Mouse (Mus musculus): Measurements from ENCODE around the gene Efcab2. TPM values are rescaled to one million over a fixed set of nuclear protein-coding genes. Genes with fewer than 3 reads are reported as not detected.

The Efcab2 gene
- polyA plus RNA-seq, 1 experiment, result 0.04 TPM

GRCm38 (mm10) chr1:178491733-178492132, 85.8 kb downstream of the Efcab2 start:
- H3K4me3 ChIP-seq (ENCODE audit: low read depth, low read length), result no peak overlapping the region
- H3K36me3 ChIP-seq (ENCODE audit: control insufficient read depth, insufficient read depth, low read length), result no peaks in the 10 kb centered on the region
- H3K4me1 ChIP-seq (ENCODE audit: control insufficient read depth, insufficient read depth, insufficient read length, low read length), result no peaks in the 10 kb centered on the region; the same call in 1 of the 2 replicates
- no peak overlapping the region for H3K27ac ChIP-seq (ENCODE audit: insufficient read depth, low read depth, low read length)
- 77% methylated on average over 5 of the region's 5 CpGs for WGBS
- no peak for TF ChIP-seq CTCF (IDR thresholded peaks at IDR 0.05; ENCODE audit: extremely low read depth, insufficient read length, insufficient replicate concordance, low read depth, low read length)
- TF ChIP-seq POLR2A (IDR thresholded peaks at IDR 0.05; ENCODE audit: low read depth, low read length), result no peak
- H3K27me3 ChIP-seq (ENCODE audit: control insufficient read depth, insufficient read depth, low read length), result no peaks in the 10 kb centered on the region

DNA sequence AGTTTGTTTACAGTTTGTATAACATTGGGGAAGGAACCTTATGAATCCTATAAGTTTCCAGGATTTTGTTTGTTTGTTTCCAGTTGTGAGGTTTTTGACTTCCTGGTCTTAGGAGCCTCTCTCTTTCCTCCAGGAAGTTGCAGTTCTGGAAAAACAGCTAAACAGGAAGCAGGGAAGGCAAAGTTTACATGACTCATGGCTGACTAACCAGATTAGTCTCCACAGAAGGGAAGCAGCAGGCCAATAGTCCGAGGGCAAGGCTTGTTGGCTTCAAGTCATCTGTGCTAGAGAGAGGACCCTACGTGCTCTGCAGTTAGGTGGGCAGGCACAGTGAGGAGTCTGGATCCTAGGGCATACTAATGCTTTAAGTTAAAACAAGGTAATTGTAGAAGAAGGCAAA, 86.6 kb downstream of the Efcab2 start:
- no peaks in the 10 kb centered on the region for H3K27me3 ChIP-seq (ENCODE audit: control insufficient read depth, insufficient read depth, low read length)
- H3K36me3 ChIP-seq (ENCODE audit: control insufficient read depth, insufficient read depth, low read length), result no peaks in the 10 kb centered on the region
- WGBS, result 30% methylated on average over 2 of the region's 2 CpGs
- no peak overlapping the region for H3K27ac ChIP-seq (ENCODE audit: insufficient read depth, low read depth, low read length)
- no peak overlapping the region for H3K4me3 ChIP-seq (ENCODE audit: low read depth, low read length)
- H3K4me1 ChIP-seq (ENCODE audit: control insufficient read depth, insufficient read depth, insufficient read length, low read length), result no peaks in the 10 kb centered on the region; the same call in 1 of the 2 replicates
- TF ChIP-seq CTCF (IDR thresholded peaks at IDR 0.05; ENCODE audit: extremely low read depth, insufficient read length, insufficient replicate concordance, low read depth, low read length), result no peak
- no peak for TF ChIP-seq POLR2A (IDR thresholded peaks at IDR 0.05; ENCODE audit: low read depth, low read length)

DNA sequence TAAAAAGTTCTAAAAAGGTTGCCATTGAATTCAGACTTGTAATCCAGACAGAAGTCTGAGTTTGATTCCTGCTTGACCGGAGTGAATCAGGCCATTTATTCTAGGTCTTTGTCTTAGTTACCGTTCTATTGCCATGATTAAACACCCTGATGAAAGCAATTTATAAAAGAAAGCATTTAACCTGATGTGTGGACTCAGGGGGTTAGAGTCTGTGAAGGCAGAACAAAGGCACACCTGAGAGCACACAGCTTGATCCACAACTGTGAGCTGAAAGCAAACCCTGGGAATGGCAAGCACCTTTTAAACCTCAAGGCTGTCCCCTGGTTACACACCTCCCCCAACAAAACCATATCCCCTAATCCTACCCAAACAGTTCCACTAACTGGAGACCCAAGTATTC, 90.3 kb downstream of the Efcab2 start:
- Histone ChIP-seq H3K27ac (ENCODE audit: insufficient read depth, low read depth, low read length) (no peak overlapping the region), H3K4me1 (ENCODE audit: control insufficient read depth, insufficient read depth, insufficient read length, low read length) (no peaks in the 10 kb centered on the region; the same call in 1 of the 2 replicates), H3K36me3 (ENCODE audit: control insufficient read depth, insufficient read depth, low read length) (no peaks in the 10 kb centered on the region), H3K4me3 (ENCODE audit: low read depth, low read length) (no peak overlapping the region), H3K27me3 (ENCODE audit: control insufficient read depth, insufficient read depth, low read length) (no peaks in the 10 kb centered on the region)
- TF ChIP-seq POLR2A (IDR thresholded peaks at IDR 0.05; ENCODE audit: low read depth, low read length), result no peak
- no peak for TF ChIP-seq CTCF (IDR thresholded peaks at IDR 0.05; ENCODE audit: extremely low read depth, insufficient read length, insufficient replicate concordance, low read depth, low read length)
- WGBS, result 83% methylated on average over 2 of the region's 2 CpGs

- no peaks in the 10 kb centered on the region for H3K36me3 ChIP-seq (ENCODE audit: control insufficient read depth, insufficient read depth, low read length)
- TF ChIP-seq CTCF (IDR thresholded peaks at IDR 0.05; ENCODE audit: extremely low read depth, insufficient read length, insufficient replicate concordance, low read depth, low read length) (peak; percentile 54; the same call in 1 of the 2 replicates), POLR2A (IDR thresholded peaks at IDR 0.05; ENCODE audit: low read depth, low read length) (no peak)
- 26% methylated on average over 1 of the region's 1 CpGs for WGBS
- no peak overlapping the region for H3K4me3 ChIP-seq (ENCODE audit: low read depth, low read length)
- no peaks in the 10 kb centered on the region; the same call in 1 of the 2 replicates for H3K4me1 ChIP-seq (ENCODE audit: control insufficient read depth, insufficient read depth, insufficient read length, low read length)
- no peak overlapping the region for H3K27ac ChIP-seq (ENCODE audit: insufficient read depth, low read depth, low read length)
- H3K27me3 ChIP-seq (ENCODE audit: control insufficient read depth, insufficient read depth, low read length), result no peaks in the 10 kb centered on the region
These were observed 91.0 kb downstream of the Efcab2 start for GRCm38 (mm10) chr1:178496841-178497240.

DNA sequence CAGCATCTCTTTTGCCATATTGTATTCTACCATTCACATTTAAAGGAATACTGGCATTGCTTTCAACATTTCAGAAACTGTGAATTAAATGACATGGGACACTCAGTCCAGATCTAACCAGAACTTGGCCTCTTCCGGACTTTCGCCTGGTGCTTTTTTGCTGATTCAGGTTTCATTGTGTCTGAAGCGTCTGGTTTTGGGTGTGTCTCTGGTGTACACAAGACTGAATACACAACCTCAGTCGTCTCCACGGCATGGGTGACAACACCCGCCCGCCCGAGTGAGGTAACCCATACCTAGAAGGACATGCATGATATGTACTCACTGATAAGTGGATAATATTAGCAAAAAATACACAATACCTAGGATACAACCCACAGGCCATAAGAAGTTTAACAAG, 101.1 kb downstream of the Efcab2 start:
- Histone ChIP-seq H3K36me3 (ENCODE audit: control insufficient read depth, insufficient read depth, low read length) (no peaks in the 10 kb centered on the region), H3K27ac (ENCODE audit: insufficient read depth, low read depth, low read length) (no peak overlapping the region), H3K27me3 (ENCODE audit: control insufficient read depth, insufficient read depth, low read length) (no peaks in the 10 kb centered on the region), H3K4me1 (ENCODE audit: control insufficient read depth, insufficient read depth, insufficient read length, low read length) (no peaks in the 10 kb centered on the region), H3K4me3 (ENCODE audit: low read depth, low read length) (no peak overlapping the region)
- TF ChIP-seq CTCF (IDR thresholded peaks at IDR 0.05; ENCODE audit: extremely low read depth, insufficient read length, insufficient replicate concordance, low read depth, low read length) (no peak), POLR2A (IDR thresholded peaks at IDR 0.05; ENCODE audit: low read depth, low read length) (no peak)
- 60% methylated on average over 8 of the region's 8 CpGs for WGBS

- 64% methylated on average over 7 of the region's 7 CpGs for whole genome bisulfite sequencing
- Histone ChIP-seq H3K36me3 (ENCODE audit: control insufficient read depth, insufficient read depth, low read length) (no peaks in the 10 kb centered on the region), H3K4me3 (ENCODE audit: low read depth, low read length) (no peak overlapping the region), H3K27me3 (ENCODE audit: control insufficient read depth, insufficient read depth, low read length) (no peaks in the 10 kb centered on the region), H3K27ac (ENCODE audit: insufficient read depth, low read depth, low read length) (no peak overlapping the region), H3K4me1 (ENCODE audit: control insufficient read depth, insufficient read depth, insufficient read length, low read length) (no peaks in the 10 kb centered on the region)
- no peak for TF ChIP-seq CTCF (IDR thresholded peaks at IDR 0.05; ENCODE audit: extremely low read depth, insufficient read length, insufficient replicate concordance, low read depth, low read length)
- TF ChIP-seq POLR2A (IDR thresholded peaks at IDR 0.05; ENCODE audit: low read depth, low read length), result no peak
These were observed 106.6 kb downstream of the Efcab2 start for GRCm38 (mm10) chr1:178512323-178513031.

DNA sequence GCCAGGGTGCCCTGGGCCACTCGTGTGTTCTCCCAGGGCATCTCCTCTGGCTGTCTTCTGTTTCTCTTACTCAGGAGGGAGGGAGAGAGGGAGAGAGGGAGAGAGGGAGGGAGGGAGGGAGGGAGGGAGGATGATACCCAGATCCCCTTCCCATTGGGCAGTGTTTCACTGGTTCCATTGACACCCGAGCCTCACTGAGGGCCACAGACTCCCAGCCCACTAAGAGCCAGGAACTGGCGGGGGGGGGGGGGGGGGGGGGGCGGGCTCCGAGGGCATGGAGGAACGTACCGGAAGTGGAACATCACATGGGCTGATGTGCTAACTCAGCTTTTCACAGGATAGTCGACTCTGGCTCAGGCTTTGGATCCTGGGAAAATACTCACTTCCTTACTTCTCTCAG, 108.1 kb downstream of the Efcab2 start:
- Histone ChIP-seq H3K4me1 (ENCODE audit: control insufficient read depth, insufficient read depth, insufficient read length, low read length) (no peaks in the 10 kb centered on the region), H3K36me3 (ENCODE audit: control insufficient read depth, insufficient read depth, low read length) (no peaks in the 10 kb centered on the region), H3K27me3 (ENCODE audit: control insufficient read depth, insufficient read depth, low read length) (no peaks in the 10 kb centered on the region), H3K4me3 (ENCODE audit: low read depth, low read length) (no peak overlapping the region), H3K27ac (ENCODE audit: insufficient read depth, low read depth, low read length) (no peak overlapping the region)
- WGBS, result 29% methylated on average over 6 of the region's 8 CpGs
- TF ChIP-seq POLR2A (IDR thresholded peaks at IDR 0.05; ENCODE audit: low read depth, low read length) (no peak), CTCF (IDR thresholded peaks at IDR 0.05; ENCODE audit: extremely low read depth, insufficient read length, insufficient replicate concordance, low read depth, low read length) (no peak)
